Mouse (Mus musculus) midbrain, embryonic 15.5 days (tissue): ENCODE measurements around the gene Asic3. TPM values are rescaled to one million over a fixed set of nuclear protein-coding genes. Genes with fewer than 3 reads are reported as not detected.

Source experiments
- ATAC-seq: fragments of 200-750 bp; cut with Nextera tagmentation; replicated peaks from 2 replicates; pipeline ENCODE4 v1.8.0; 2017; ENCODE audit warnings: moderate TSS enrichment
- H3K27ac ChIP-seq: fragments of 300-500 bp; sonication (generic); 2 replicates; pipeline ENCODE4 v1.5.1; 2015; ENCODE audit warnings: mild to moderate bottlenecking, inconsistent platforms
- H3K27me3 ChIP-seq: fragments of 300-500 bp; sonication (generic); replicated peaks from 2 replicates; pipeline ENCODE4 v1.6.1; 2015; ENCODE audit warnings: inconsistent platforms
- H3K36me3 ChIP-seq: fragments of 300-500 bp; sonication (generic); replicated peaks from 2 replicates; pipeline ENCODE4 v1.6.1; 2015; ENCODE audit warnings: inconsistent platforms
- H3K4me1 ChIP-seq: fragments of 300-500 bp; sonication (generic); 2 replicates; pipeline ENCODE4 v1.6.1; 2015; ENCODE audit warnings: inconsistent platforms
- H3K4me2 ChIP-seq: fragments of 300-500 bp; sonication (generic); 2 replicates; pipeline ENCODE4 v1.6.1; 2015; ENCODE audit warnings: inconsistent platforms, mild to moderate bottlenecking, moderate library complexity
- H3K4me3 ChIP-seq: fragments of 300-500 bp; sonication (generic); 2 replicates; pipeline ENCODE4 v1.5.1; 2015; ENCODE audit warnings: mild to moderate bottlenecking, inconsistent platforms
- H3K9ac ChIP-seq: fragments of 300-500 bp; sonication (generic); 2 replicates; pipeline ENCODE4 v1.6.1; 2015; ENCODE audit warnings: mild to moderate bottlenecking, inconsistent platforms
- H3K9me3 ChIP-seq: fragments of 300-500 bp; sonication (generic); 2 replicates; pipeline ENCODE4 v1.6.1; 2016; ENCODE audit warnings: inconsistent platforms
- WGBS: fragments of 180-500 bp; shearing (Covaris S2); methylation state at CpG from one replicate; pipeline ENCODE4 v1.1.7; 2015; ENCODE audit warnings: mixed read lengths; 5-methylcytosine and 5-hydroxymethylcytosine counted together
- polyA plus RNA-seq: library from polyadenylated mRNA; unstranded; fragments of >200 nt; fragmentation: Nextera tagmentation; extraction: Ambion mirVana; gene quantifications from 2 replicates; pipeline ENCODE4 v1.2.1, GENCODE M21; 2015

Asic3 gene
- polyA plus RNA-seq, 1 experiment from 2014 or later, result 0.35 TPM

- H3K9ac ChIP-seq, result peak overlapping the region; percentile 43; the same call in 1 of the 2 replicates
- peaks cover 60% of the 10 kb centered on the region for H3K4me1 ChIP-seq
- H3K36me3 ChIP-seq, result peaks cover 2% of the 10 kb centered on the region; the same call in 1 of the 2 replicates
- WGBS, result 1% methylated on average over 10 of the region's 10 CpGs
- H3K27ac ChIP-seq, result no peak overlapping the region
- ATAC-seq, result no peak
- H3K4me2 ChIP-seq, result peak overlapping the region; percentile 91
- H3K9me3 ChIP-seq, result no peaks in the 10 kb centered on the region
- peaks cover 7% of the 10 kb centered on the region; the same call in 1 of the 2 replicates for H3K27me3 ChIP-seq
- H3K4me3 ChIP-seq, result peak overlapping the region; percentile 64
Measured at GRCm38 (mm10) chr5:24426037-24426432, 12.8 kb downstream of the Asic3 start.

- peaks cover 7% of the 10 kb centered on the region; the same call in 1 of the 2 replicates for H3K27me3 ChIP-seq
- 8% methylated on average over 9 of the region's 9 CpGs for WGBS
- no peak for ATAC-seq
- peak overlapping the region; percentile 91 for H3K4me2 ChIP-seq
- H3K36me3 ChIP-seq, result peaks cover 3% of the 10 kb centered on the region; the same call in 1 of the 2 replicates
- peaks cover 59% of the 10 kb centered on the region for H3K4me1 ChIP-seq
- H3K9me3 ChIP-seq, result no peaks in the 10 kb centered on the region
- H3K4me3 ChIP-seq, result peak overlapping the region; percentile 64
- H3K27ac ChIP-seq, result no peak overlapping the region
- no peak overlapping the region for H3K9ac ChIP-seq
Measured at GRCm38 (mm10) chr5:24426556-24427284, 13.5 kb downstream of the Asic3 start.

GRCm38 (mm10) chr5:24427285-24427633, 14.1 kb downstream of the Asic3 start:
- Histone ChIP-seq H3K27ac (no peak overlapping the region), H3K4me3 (no peak overlapping the region), H3K9ac (no peak overlapping the region), H3K36me3 (0 out of 2 replicates have a peak, but pooled peaks cover 3% of the 10 kb centered on the region), H3K27me3 (peaks cover 7% of the 10 kb centered on the region; the same call in 1 of the 2 replicates), H3K4me1 (peaks cover 54% of the 10 kb centered on the region), H3K9me3 (no peaks in the 10 kb centered on the region), H3K4me2 (no peak overlapping the region)
- no peak for ATAC-seq
- WGBS, result 17% methylated on average over 12 of the region's 12 CpGs

GRCm38 (mm10) chr5:24427981-24428402, 14.8 kb downstream of the Asic3 start:
- Histone ChIP-seq H3K4me3 (no peak overlapping the region), H3K4me2 (peak overlapping the region; percentile 25; the same call in 1 of the 2 replicates), H3K27me3 (peaks cover 7% of the 10 kb centered on the region; the same call in 1 of the 2 replicates), H3K36me3 (0 out of 2 replicates have a peak, but pooled peaks cover 8% of the 10 kb centered on the region), H3K9me3 (no peaks in the 10 kb centered on the region), H3K9ac (no peak overlapping the region), H3K4me1 (peaks cover 46% of the 10 kb centered on the region), H3K27ac (no peak overlapping the region)
- ATAC-seq, result no peak
- 9% methylated on average over 15 of the region's 15 CpGs for WGBS

- 18% methylated on average over 9 of the region's 9 CpGs for WGBS
- H3K27ac ChIP-seq, result no peak overlapping the region
- H3K36me3 ChIP-seq, result 0 out of 2 replicates have a peak, but pooled peaks cover 8% of the 10 kb centered on the region
- no peaks in the 10 kb centered on the region for H3K9me3 ChIP-seq
- H3K9ac ChIP-seq, result no peak overlapping the region
- peaks cover 7% of the 10 kb centered on the region; the same call in 1 of the 2 replicates for H3K27me3 ChIP-seq
- 0 out of 2 replicates have a peak overlapping the region, but pooled peaks have one; percentile 25 for H3K4me2 ChIP-seq
- ATAC-seq, result no peak
- peaks cover 46% of the 10 kb centered on the region for H3K4me1 ChIP-seq
- H3K4me3 ChIP-seq, result no peak overlapping the region
Measured at GRCm38 (mm10) chr5:24428596-24428995, 15.4 kb downstream of the Asic3 start.

- H3K36me3 ChIP-seq, result 0 out of 2 replicates have a peak, but pooled peaks cover 12% of the 10 kb centered on the region
- WGBS, result 89% methylated on average over 8 of the region's 8 CpGs
- no peaks in the 10 kb centered on the region for H3K9me3 ChIP-seq
- no peak overlapping the region for H3K27ac ChIP-seq
- H3K4me1 ChIP-seq, result no peaks in the 10 kb centered on the region
- no peak overlapping the region for H3K4me3 ChIP-seq
- H3K9ac ChIP-seq, result no peak overlapping the region
- no peak overlapping the region for H3K4me2 ChIP-seq
- H3K27me3 ChIP-seq, result no peaks in the 10 kb centered on the region
- no peak for ATAC-seq
Measured at GRCm38 (mm10) chr5:24433993-24434392, 20.8 kb downstream of the Asic3 start.

GRCm38 (mm10) chr5:24441187-24441586, 28.0 kb downstream of the Asic3 start:
- Histone ChIP-seq H3K27ac (no peak overlapping the region), H3K4me1 (peaks cover 20% of the 10 kb centered on the region), H3K9me3 (no peaks in the 10 kb centered on the region), H3K4me2 (no peak overlapping the region), H3K36me3 (0 out of 2 replicates have a peak, but pooled peaks cover 3% of the 10 kb centered on the region), H3K9ac (no peak overlapping the region), H3K27me3 (no peaks in the 10 kb centered on the region), H3K4me3 (no peak overlapping the region)
- ATAC-seq, result no peak
- 91% methylated on average over 8 of the region's 8 CpGs for WGBS

GRCm38 (mm10) chr5:24442029-24442428, 28.8 kb downstream of the Asic3 start:
- no peak for ATAC-seq
- Histone ChIP-seq H3K27me3 (no peaks in the 10 kb centered on the region), H3K4me3 (no peak overlapping the region), H3K4me1 (peaks cover 26% of the 10 kb centered on the region), H3K4me2 (no peak overlapping the region), H3K36me3 (0 out of 2 replicates have a peak, but pooled peaks cover 3% of the 10 kb centered on the region), H3K9me3 (no peaks in the 10 kb centered on the region), H3K27ac (no peak overlapping the region), H3K9ac (no peak overlapping the region)
- WGBS, result 85% methylated on average over 9 of the region's 9 CpGs

GRCm38 (mm10) chr5:24443204-24443603, 30.0 kb downstream of the Asic3 start:
- Histone ChIP-seq H3K4me2 (no peak overlapping the region), H3K36me3 (0 out of 2 replicates have a peak, but pooled peaks cover 3% of the 10 kb centered on the region), H3K4me3 (no peak overlapping the region), H3K27ac (no peak overlapping the region), H3K9ac (no peak overlapping the region), H3K27me3 (no peaks in the 10 kb centered on the region), H3K4me1 (peaks cover 35% of the 10 kb centered on the region), H3K9me3 (no peaks in the 10 kb centered on the region)
- WGBS, result 91% methylated on average over 7 of the region's 7 CpGs
- ATAC-seq, result no peak

- no peak for ATAC-seq
- Histone ChIP-seq H3K27ac (no peak overlapping the region), H3K9me3 (no peaks in the 10 kb centered on the region), H3K4me3 (peak overlapping the region; percentile 74), H3K4me2 (peak overlapping the region; percentile 96), H3K27me3 (no peaks in the 10 kb centered on the region), H3K36me3 (0 out of 2 replicates have a peak, but pooled peaks cover 3% of the 10 kb centered on the region), H3K4me1 (peaks cover 36% of the 10 kb centered on the region), H3K9ac (peak overlapping the region; percentile 90)
- 85% methylated on average over 12 of the region's 12 CpGs for WGBS
Measured at GRCm38 (mm10) chr5:24443927-24444326, 30.7 kb downstream of the Asic3 start.

- Histone ChIP-seq H3K27me3 (no peaks in the 10 kb centered on the region), H3K36me3 (0 out of 2 replicates have a peak, but pooled peaks cover 3% of the 10 kb centered on the region), H3K4me3 (peak within 1 kb of the TSS; percentile 74), H3K4me1 (peaks cover 36% of the 10 kb centered on the region), H3K9me3 (no peaks in the 10 kb centered on the region), H3K27ac (peak within 1 kb of the TSS; percentile 88), H3K9ac (peak within 1 kb of the TSS; percentile 90), H3K4me2 (peak within 1 kb of the TSS; percentile 96)
- under 1% methylated on average over 60 of the region's 60 CpGs for WGBS
- ATAC-seq, result peak; percentile 80
Measured at GRCm38 (mm10) chr5:24444746-24445427, 31.7 kb downstream of the Asic3 start, which contains the start of gene Fastk. Fastk (minus strand) TSS chr5:24445287.
